ENCODE assay signal across 8 mouse cellular contexts in the genomic region with DNA sequence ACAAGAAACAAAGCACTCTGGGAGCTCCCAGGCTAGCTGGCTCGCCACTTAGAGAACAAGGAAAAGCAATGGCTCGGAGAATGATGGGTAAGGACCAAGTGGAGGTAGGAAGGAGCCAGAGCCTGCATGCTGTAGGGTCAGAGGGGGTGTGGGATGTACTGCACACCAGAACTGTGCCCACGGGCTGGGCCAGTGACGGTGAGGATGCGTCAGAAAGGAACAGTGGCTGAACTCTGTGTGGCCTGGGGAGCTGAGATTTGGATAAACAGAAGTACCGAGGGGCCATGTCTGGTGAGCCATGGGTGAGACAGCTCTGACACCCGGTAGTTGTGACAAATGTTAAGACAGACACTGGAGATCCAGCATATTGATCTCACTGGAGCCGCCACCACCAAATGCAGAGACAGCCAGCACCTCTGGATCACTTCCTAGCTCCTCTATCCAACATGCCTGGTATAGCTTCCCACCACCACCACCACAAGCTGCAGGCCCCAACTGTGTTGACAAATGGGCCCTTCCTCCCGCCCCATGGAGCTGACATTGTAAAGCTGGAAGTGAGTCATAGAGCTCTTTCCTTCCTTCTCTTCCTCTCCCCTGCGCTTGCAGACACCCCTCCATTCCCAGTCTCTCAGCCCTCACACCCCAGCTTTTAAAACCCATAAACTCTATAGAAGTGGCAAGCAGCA. TPM values are rescaled to one million over a fixed set of nuclear protein-coding genes. Genes with fewer than 3 reads are reported as not detected.
DNase-seq lines count a peak whose midpoint lies in the region; ATAC-seq lines count a peak whose summit lies in the region.

No protein-coding gene starts in this region.

- no peak overlapping the region for H3K9ac ChIP-seq in neural tube, embryonic 13.5 days
- H3K9ac ChIP-seq in neural tube, embryonic 15.5 days (replicated peaks), result no peak overlapping the region
- no peak overlapping the region for H3K9ac ChIP-seq in heart, embryonic 14.5 days (ENCODE audit: low read length)
- H3K9ac ChIP-seq in stomach, embryonic 16.5 days (ENCODE audit: low read length), result no peak overlapping the region; the same call in 1 of the 2 replicates
- H3K9ac ChIP-seq in forebrain, embryonic 15.5 days (replicated peaks), result no peak overlapping the region

- no peaks in the 10 kb centered on the region for H3K36me3 ChIP-seq in neural tube, embryonic 13.5 days
- H3K36me3 ChIP-seq in neural tube, embryonic 15.5 days, result no peaks in the 10 kb centered on the region
- no peaks in the 10 kb centered on the region for H3K36me3 ChIP-seq in heart, embryonic 14.5 days (ENCODE audit: control insufficient read depth, insufficient read depth, low read length)
- no peaks in the 10 kb centered on the region for H3K36me3 ChIP-seq in stomach, embryonic 16.5 days (ENCODE audit: control insufficient read depth, insufficient read depth, low read length)
- H3K36me3 ChIP-seq in forebrain, embryonic 15.5 days, result no peaks in the 10 kb centered on the region

- peak; percentile 22 for DNase-seq in liver
- DNase-seq in ovary, adult 18-20 months (ENCODE audit: low spot score), result no peak
- DNase-seq in urinary bladder, adult 18-20 months (ENCODE audit: low spot score in 2 of 2), result no peak

- WGBS in neural tube, embryonic 13.5 days, result 73% methylated on average over 10 of the region's 10 CpGs
- 75% methylated on average over 10 of the region's 10 CpGs for WGBS in neural tube, embryonic 15.5 days
- 53% methylated on average over 10 of the region's 10 CpGs for WGBS in heart, embryonic 14.5 days
- 42% methylated on average over 10 of the region's 10 CpGs for WGBS in stomach, embryonic 16.5 days
- WGBS in forebrain, embryonic 15.5 days, result 80% methylated on average over 10 of the region's 10 CpGs

- no peak overlapping the region for H3K4me2 ChIP-seq in neural tube, embryonic 13.5 days
- no peak overlapping the region for H3K4me2 ChIP-seq in neural tube, embryonic 15.5 days
- no peak overlapping the region for H3K4me2 ChIP-seq in heart, embryonic 14.5 days (ENCODE audit: low read length)
- H3K4me2 ChIP-seq in stomach, embryonic 16.5 days (ENCODE audit: low read depth, low read length), result no peak overlapping the region
- no peak overlapping the region for H3K4me2 ChIP-seq in forebrain, embryonic 15.5 days (replicated peaks)

- no peak for ATAC-seq in neural tube, embryonic 13.5 days (ENCODE audit: low read depth)
- no peak for ATAC-seq in neural tube, embryonic 15.5 days (ENCODE audit: low FRiP score)
- ATAC-seq in heart, embryonic 14.5 days (ENCODE audit: insufficient number of reproducible peaks, insufficient read depth, low FRiP score, low read depth), result peak; percentile 35; the same call in 1 of the 2 replicates
- peak; percentile 34; the same call in 1 of the 2 replicates for ATAC-seq in stomach, embryonic 16.5 days (ENCODE audit: insufficient read depth, low FRiP score)
- ATAC-seq in forebrain, embryonic 15.5 days (replicated peaks), result no peak

- 0 out of 2 replicates have a peak overlapping the region, but pooled peaks have one; percentile 4 for H3K27ac ChIP-seq in neural tube, embryonic 13.5 days (replicated peaks)
- H3K27ac ChIP-seq in neural tube, embryonic 15.5 days (replicated peaks), result no peak overlapping the region; the same call in 1 of the 2 replicates
- H3K27ac ChIP-seq in heart, embryonic 14.5 days (replicated peaks in 1 of 2; ENCODE audit: control insufficient read depth in 1 of 2, insufficient read depth in 1 of 2, low read depth in 2 of 2, low read length in 2 of 2), result peak overlapping the region; percentile 66 to 71
- peak overlapping the region; percentile 76 for H3K27ac ChIP-seq in stomach, embryonic 16.5 days (ENCODE audit: low read length)
- no peak overlapping the region for H3K27ac ChIP-seq in forebrain, embryonic 15.5 days (replicated peaks)

- H3K4me1 ChIP-seq in neural tube, embryonic 13.5 days (replicated peaks), result peaks cover 30% of the 10 kb centered on the region
- peaks cover 27% of the 10 kb centered on the region for H3K4me1 ChIP-seq in neural tube, embryonic 15.5 days
- peaks cover 44 to 46% of the 10 kb centered on the region in 2 experiments for H3K4me1 ChIP-seq in heart, embryonic 14.5 days (ENCODE audit: control insufficient read depth in 2 of 2, insufficient read depth in 2 of 2, low read length in 2 of 2)
- peaks cover 50% of the 10 kb centered on the region for H3K4me1 ChIP-seq in stomach, embryonic 16.5 days (ENCODE audit: control insufficient read depth, insufficient read depth, low read length)
- 0 out of 2 replicates have a peak, but pooled peaks cover 2% of the 10 kb centered on the region for H3K4me1 ChIP-seq in forebrain, embryonic 15.5 days

- no peaks in the 10 kb centered on the region for H3K27me3 ChIP-seq in neural tube, embryonic 13.5 days
- H3K27me3 ChIP-seq in neural tube, embryonic 15.5 days (replicated peaks), result no peaks in the 10 kb centered on the region
- no peaks in the 10 kb centered on the region for H3K27me3 ChIP-seq in heart, embryonic 14.5 days (ENCODE audit: control insufficient read depth, insufficient read depth, low read length)
- no peaks in the 10 kb centered on the region for H3K27me3 ChIP-seq in stomach, embryonic 16.5 days (ENCODE audit: control insufficient read depth, insufficient read depth, low read length)
- H3K27me3 ChIP-seq in forebrain, embryonic 15.5 days, result no peaks in the 10 kb centered on the region

- H3K4me3 ChIP-seq in neural tube, embryonic 13.5 days, result no peak overlapping the region
- no peak overlapping the region for H3K4me3 ChIP-seq in neural tube, embryonic 15.5 days (replicated peaks)
- no peak overlapping the region for H3K4me3 ChIP-seq in heart, embryonic 14.5 days (ENCODE audit: control insufficient read depth in 1 of 2, insufficient read depth in 1 of 2, low read depth in 1 of 2, low read length in 2 of 2)
- H3K4me3 ChIP-seq in stomach, embryonic 16.5 days (replicated peaks; ENCODE audit: low read length), result no peak overlapping the region
- no peak overlapping the region for H3K4me3 ChIP-seq in forebrain, embryonic 15.5 days

- H3K9me3 ChIP-seq in neural tube, embryonic 13.5 days, result no peaks in the 10 kb centered on the region
- H3K9me3 ChIP-seq in neural tube, embryonic 15.5 days (replicated peaks), result no peaks in the 10 kb centered on the region
- H3K9me3 ChIP-seq in heart, embryonic 14.5 days (ENCODE audit: control insufficient read depth, low read length), result no peaks in the 10 kb centered on the region
- H3K9me3 ChIP-seq in stomach, embryonic 16.5 days (replicated peaks; ENCODE audit: control insufficient read depth, low read length), result no peaks in the 10 kb centered on the region
- H3K9me3 ChIP-seq in forebrain, embryonic 15.5 days, result no peaks in the 10 kb centered on the region

RNA-seq across cellular contexts. Expression of gene Zfp36l2, which starts 46.8 kb away (rescaled TPM):
- polyA plus RNA-seq in neural tube, embryonic 13.5 days (2015; fragmentation: Nextera tagmentation; extraction: Ambion mirVana), result 7.0 and 9.0 TPM in 2 replicates
- 4.8 and 10.0 TPM in 2 replicates for polyA plus RNA-seq in neural tube, embryonic 15.5 days (2015; fragmentation: Nextera tagmentation; extraction: Ambion mirVana)
- polyA plus RNA-seq in heart, embryonic 14.5 days (2014; fragmentation: Nextera tagmentation; extraction: Ambion mirVana), result 8.5 and 9.6 TPM in 2 replicates
- polyA plus RNA-seq in stomach, embryonic 16.5 days (2015; fragmentation: Nextera tagmentation; extraction: Ambion mirVana), result 12.7 and 14.5 TPM in 2 replicates
- 4.7 and 4.9 TPM in 2 replicates for polyA plus RNA-seq in forebrain, embryonic 15.5 days (2015; fragmentation: Nextera tagmentation; extraction: Ambion mirVana)

Comparison
In these comparisons a context has a peak if more than half of its experiments do, and no peak if none do; other contexts are left out.
1. H3K27ac ChIP-seq: peak in neural tube, embryonic 13.5 days (single experiment), heart, embryonic 14.5 days (2 of 2) and stomach, embryonic 16.5 days (single experiment); none in neural tube, embryonic 15.5 days (single experiment) and forebrain, embryonic 15.5 days (single experiment).
2. ATAC-seq: peak in heart, embryonic 14.5 days (single experiment) and stomach, embryonic 16.5 days (single experiment); none in neural tube, embryonic 13.5 days (single experiment), neural tube, embryonic 15.5 days (single experiment) and forebrain, embryonic 15.5 days (single experiment).